Mouse (Mus musculus): ENCODE measurements around the gene Rtn4.

- no peak for TF ChIP-seq CTCF (IDR thresholded peaks at IDR 0.05; ENCODE audit: control insufficient read depth, insufficient read depth, insufficient replicate concordance, low read depth, low read length)
- no peak for TF ChIP-seq POLR2A (IDR thresholded peaks at IDR 0.05; ENCODE audit: control insufficient read depth, low read depth, low read length)
Measured at GRCm38 (mm10) chr11:29686176-29686575, 6.6 kb upstream of the Rtn4 start.
